Mouse (Mus musculus): ENCODE results near the gene Immt. TPM values are rescaled to one million over a fixed set of nuclear protein-coding genes. Genes with fewer than 3 reads are reported as not detected.

Gene Immt
- polyA plus RNA-seq, 1 experiment = 111 TPM

DNA sequence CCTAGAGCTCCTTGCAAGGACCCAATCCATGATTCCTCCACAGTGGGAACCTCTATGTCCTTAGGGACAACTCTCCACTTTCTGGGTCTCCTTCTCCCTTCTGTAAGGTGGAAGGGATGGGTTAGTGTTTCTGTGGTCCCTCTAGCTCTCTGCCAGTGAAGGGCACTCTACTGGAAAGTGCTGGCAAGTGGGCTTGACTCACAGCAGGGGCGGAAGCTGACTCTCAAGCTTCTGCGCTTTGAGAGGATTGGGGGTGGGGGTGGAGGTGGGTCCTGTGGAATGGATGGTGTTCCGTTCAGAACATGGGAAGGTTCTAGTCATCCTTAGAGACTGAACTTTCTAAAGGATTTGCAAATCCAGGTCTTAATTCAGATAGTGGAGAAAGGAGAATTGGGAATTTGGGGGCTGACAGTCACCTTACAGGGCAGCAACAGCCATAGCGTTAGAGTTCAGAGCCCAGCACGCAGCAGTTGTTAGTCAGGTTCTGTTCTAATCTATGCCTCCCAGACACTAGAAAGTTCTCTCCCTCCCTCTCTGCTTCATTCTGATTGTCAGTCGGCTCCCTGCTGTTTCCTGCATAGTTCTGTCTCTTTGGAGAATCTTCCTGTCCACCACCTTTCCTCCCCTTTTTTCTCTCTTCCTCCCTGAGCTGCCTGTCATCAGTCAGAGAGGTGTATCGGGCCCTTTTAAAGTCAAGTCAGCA is 30.0 kb upstream of the Immt start:
- peaks cover 15% of the 10 kb centered on the region for H3K27me3 ChIP-seq (ENCODE audit: control insufficient read depth, insufficient read depth, insufficient read length)
- no peaks in the 10 kb centered on the region for H3K36me3 ChIP-seq (ENCODE audit: control insufficient read depth, insufficient read depth)
- H3K79me3 ChIP-seq (ENCODE audit: low read depth) = no peaks in the 10 kb centered on the region
- no peak overlapping the region for H3K4me3 ChIP-seq (ENCODE audit: insufficient read depth, poor library complexity, severe bottlenecking)
- H3K79me2 ChIP-seq (ENCODE audit: control insufficient read depth, insufficient read depth) = no peaks in the 10 kb centered on the region
- TF ChIP-seq CEBPB (IDR thresholded peaks at IDR 0.05; ENCODE audit: low read depth) = no peak
- no peak for TF ChIP-seq FOSL1 (IDR thresholded peaks at IDR 0.05; ENCODE audit: insufficient read depth, low read length, poor library complexity, severe bottlenecking)
- TF ChIP-seq CTCF (IDR thresholded peaks at IDR 0.05; ENCODE audit: control insufficient read depth, insufficient read depth, insufficient read length) = no peak
- TF ChIP-seq MAX (IDR thresholded peaks at IDR 0.05) = no peak
- TF ChIP-seq USF1 (IDR thresholded peaks at IDR 0.05; ENCODE audit: low read depth) = no peak
- no peak for TF ChIP-seq MYOD1 (IDR thresholded peaks at IDR 0.05; ENCODE audit: control insufficient read depth, insufficient read length, low read depth)
- no peak for TF ChIP-seq MYOG (IDR thresholded peaks at IDR 0.05; ENCODE audit: control insufficient read depth, extremely low read depth, insufficient read length)
- no peak overlapping the region for H3ac ChIP-seq (ENCODE audit: control insufficient read depth, insufficient read length, low read depth)

GRCm38 (mm10) chr6:71801714-71802094 is 29.4 kb upstream of the Immt start:
- Histone ChIP-seq H3ac (ENCODE audit: control insufficient read depth, insufficient read length, low read depth) (no peak overlapping the region), H3K36me3 (ENCODE audit: control insufficient read depth, insufficient read depth) (no peaks in the 10 kb centered on the region), H3K79me3 (ENCODE audit: low read depth) (no peaks in the 10 kb centered on the region), H3K4me3 (ENCODE audit: insufficient read depth, poor library complexity, severe bottlenecking) (no peak overlapping the region), H3K79me2 (ENCODE audit: control insufficient read depth, insufficient read depth) (no peaks in the 10 kb centered on the region), H3K27me3 (ENCODE audit: control insufficient read depth, insufficient read depth, insufficient read length) (peaks cover 10% of the 10 kb centered on the region)
- TF ChIP-seq CTCF (IDR thresholded peaks at IDR 0.05; ENCODE audit: control insufficient read depth, insufficient read depth, insufficient read length) = no peak
- TF ChIP-seq FOSL1 (IDR thresholded peaks at IDR 0.05; ENCODE audit: insufficient read depth, low read length, poor library complexity, severe bottlenecking) = no peak
- TF ChIP-seq USF1 (IDR thresholded peaks at IDR 0.05; ENCODE audit: low read depth) = no peak
- no peak for TF ChIP-seq CEBPB (IDR thresholded peaks at IDR 0.05; ENCODE audit: low read depth)
- TF ChIP-seq MAX (IDR thresholded peaks at IDR 0.05) = no peak
- TF ChIP-seq MYOD1 (IDR thresholded peaks at IDR 0.05; ENCODE audit: control insufficient read depth, insufficient read length, low read depth) = no peak
- no peak for TF ChIP-seq MYOG (IDR thresholded peaks at IDR 0.05; ENCODE audit: control insufficient read depth, extremely low read depth, insufficient read length)

GRCm38 (mm10) chr6:71803609-71804008 is 27.5 kb upstream of the Immt start:
- peaks cover 7% of the 10 kb centered on the region for H3K27me3 ChIP-seq (ENCODE audit: control insufficient read depth, insufficient read depth, insufficient read length)
- no peak for TF ChIP-seq MYOG (IDR thresholded peaks at IDR 0.05; ENCODE audit: control insufficient read depth, extremely low read depth, insufficient read length)
- no peak for TF ChIP-seq MYOD1 (IDR thresholded peaks at IDR 0.05; ENCODE audit: control insufficient read depth, insufficient read length, low read depth)
- no peak for TF ChIP-seq CEBPB (IDR thresholded peaks at IDR 0.05; ENCODE audit: low read depth)
- no peak for TF ChIP-seq USF1 (IDR thresholded peaks at IDR 0.05; ENCODE audit: low read depth)
- no peak for TF ChIP-seq CTCF (IDR thresholded peaks at IDR 0.05; ENCODE audit: control insufficient read depth, insufficient read depth, insufficient read length)
- H3K79me3 ChIP-seq (ENCODE audit: low read depth) = no peaks in the 10 kb centered on the region
- H3K79me2 ChIP-seq (ENCODE audit: control insufficient read depth, insufficient read depth) = no peaks in the 10 kb centered on the region
- no peaks in the 10 kb centered on the region for H3K36me3 ChIP-seq (ENCODE audit: control insufficient read depth, insufficient read depth)
- no peak overlapping the region for H3ac ChIP-seq (ENCODE audit: control insufficient read depth, insufficient read length, low read depth)
- no peak overlapping the region for H3K4me3 ChIP-seq (ENCODE audit: insufficient read depth, poor library complexity, severe bottlenecking)

DNA sequence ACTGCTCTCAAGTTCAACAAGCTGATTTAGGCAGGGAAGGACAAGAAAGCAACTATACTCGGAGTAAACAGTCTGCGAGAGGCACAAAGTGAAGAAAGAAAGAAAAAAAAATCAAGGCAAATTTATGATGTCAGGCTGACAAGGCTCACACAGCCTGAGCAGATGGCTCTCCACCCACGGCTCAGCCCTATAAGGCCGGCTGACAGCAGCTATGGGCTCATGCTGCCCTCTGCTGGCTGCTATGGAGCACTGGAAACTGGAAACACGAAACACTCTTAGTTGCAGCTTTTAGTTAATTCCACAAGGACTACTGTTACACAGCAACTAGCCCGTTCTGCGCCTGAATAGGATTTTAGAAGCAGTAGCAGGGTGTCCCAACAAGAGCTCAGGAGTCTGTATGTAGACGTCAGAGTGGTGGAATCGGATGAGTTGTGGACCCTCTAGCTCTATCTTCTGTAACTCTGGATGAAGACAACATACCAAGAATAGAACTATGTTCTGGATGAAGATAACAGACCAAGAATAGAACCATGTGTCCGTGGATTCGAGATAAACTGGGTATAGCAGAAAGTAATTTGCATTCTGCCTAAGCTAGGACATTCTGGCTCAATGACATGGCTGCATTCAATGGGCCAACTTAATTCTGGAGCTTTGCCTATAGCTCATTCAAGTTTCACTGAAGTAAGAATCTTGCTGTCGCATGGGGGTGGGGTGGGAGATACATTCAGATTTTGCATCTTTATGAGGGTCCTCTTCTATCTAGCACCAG is 26.9 kb upstream of the Immt start:
- Histone ChIP-seq H3K79me3 (ENCODE audit: low read depth) (no peaks in the 10 kb centered on the region), H3K79me2 (ENCODE audit: control insufficient read depth, insufficient read depth) (no peaks in the 10 kb centered on the region), H3K4me3 (ENCODE audit: insufficient read depth, poor library complexity, severe bottlenecking) (no peak overlapping the region), H3K36me3 (ENCODE audit: control insufficient read depth, insufficient read depth) (no peaks in the 10 kb centered on the region), H3ac (ENCODE audit: control insufficient read depth, insufficient read length, low read depth) (no peak overlapping the region), H3K27me3 (ENCODE audit: control insufficient read depth, insufficient read depth, insufficient read length) (peaks cover 7% of the 10 kb centered on the region)
- no peak for TF ChIP-seq CEBPB (IDR thresholded peaks at IDR 0.05; ENCODE audit: low read depth)
- TF ChIP-seq CTCF (IDR thresholded peaks at IDR 0.05; ENCODE audit: control insufficient read depth, insufficient read depth, insufficient read length) = peak; percentile 85

- Histone ChIP-seq H3K4me3 (ENCODE audit: insufficient read depth, poor library complexity, severe bottlenecking) (no peak overlapping the region), H3K79me2 (ENCODE audit: control insufficient read depth, insufficient read depth) (no peaks in the 10 kb centered on the region), H3K36me3 (ENCODE audit: control insufficient read depth, insufficient read depth) (peaks cover 12% of the 10 kb centered on the region), H3K27me3 (ENCODE audit: control insufficient read depth, insufficient read depth, insufficient read length) (no peaks in the 10 kb centered on the region), H3ac (ENCODE audit: control insufficient read depth, insufficient read length, low read depth) (no peak overlapping the region), H3K79me3 (ENCODE audit: low read depth) (no peaks in the 10 kb centered on the region)
- TF ChIP-seq FOSL1 (IDR thresholded peaks at IDR 0.05; ENCODE audit: insufficient read depth, low read length, poor library complexity, severe bottlenecking) = no peak
- no peak for TF ChIP-seq USF1 (IDR thresholded peaks at IDR 0.05; ENCODE audit: low read depth)
- no peak for TF ChIP-seq MAX (IDR thresholded peaks at IDR 0.05)
- TF ChIP-seq MYOG (IDR thresholded peaks at IDR 0.05; ENCODE audit: control insufficient read depth, extremely low read depth, insufficient read length) = no peak
- TF ChIP-seq MYOD1 (IDR thresholded peaks at IDR 0.05; ENCODE audit: control insufficient read depth, insufficient read length, low read depth) = no peak
- TF ChIP-seq CTCF (IDR thresholded peaks at IDR 0.05; ENCODE audit: control insufficient read depth, insufficient read depth, insufficient read length) = no peak
- TF ChIP-seq CEBPB (IDR thresholded peaks at IDR 0.05; ENCODE audit: low read depth) = no peak
Observed at GRCm38 (mm10) chr6:71806713-71807112, 24.4 kb upstream of the Immt start.
